Mouse (Mus musculus) spleen, adult 18-20 months (tissue): Measurements from ENCODE around the gene Ncapd3.
A peak's percentile ranks its signal among the peaks of the same experiment; 100 is the strongest.

Source experiments
- DNase-seq, 2 experiments: peaks; one replicate each; pipeline ENCODE4 v3.0.0; 2022; ENCODE audit warnings: mixed read lengths in 2 of 2

The Ncapd3 gene

DNA sequence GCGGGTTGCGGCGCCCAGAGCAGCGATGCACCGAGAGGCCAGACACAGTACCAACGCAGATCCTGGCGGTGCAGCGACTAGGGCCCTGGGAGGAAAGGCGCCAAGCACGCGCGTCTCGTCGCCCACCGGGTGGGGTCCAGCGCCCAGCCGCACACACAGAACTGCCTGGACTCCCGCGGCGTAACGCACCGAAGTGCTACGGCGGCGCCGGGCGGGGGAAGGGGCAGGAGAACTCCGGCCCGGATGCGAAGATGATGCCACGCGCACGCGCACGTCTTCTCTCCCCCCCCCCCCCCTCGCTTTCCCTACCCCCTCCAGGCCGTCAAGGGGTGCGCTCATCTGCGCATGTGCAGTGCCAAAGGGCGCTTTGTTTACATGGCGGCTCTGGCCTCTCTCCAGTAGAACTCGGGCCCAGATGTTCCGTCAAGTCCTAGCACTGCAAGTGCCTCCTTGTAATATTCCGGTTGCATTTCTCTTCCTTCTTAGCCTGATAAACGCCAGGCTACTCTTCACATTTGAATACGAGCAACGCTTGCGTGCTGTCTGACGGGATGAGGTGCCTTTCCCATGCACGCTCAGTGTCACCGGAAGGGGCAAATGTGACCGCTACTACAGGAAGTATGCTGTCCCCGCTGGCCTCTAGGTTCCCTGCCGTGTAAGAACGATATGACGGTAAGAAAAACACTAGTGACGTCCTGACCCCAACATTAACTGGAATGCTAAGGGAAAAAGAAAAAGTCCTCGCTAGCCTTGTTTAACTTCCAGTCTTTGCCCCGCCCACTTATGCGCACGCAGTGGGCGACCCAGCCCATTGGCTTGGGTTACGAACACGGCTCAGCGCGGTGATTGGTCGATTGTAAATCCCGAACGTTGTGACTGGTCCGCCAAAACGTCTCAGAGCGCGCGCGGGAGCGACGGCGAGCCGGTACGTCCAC is at the start of gene Ncapd3, which contains the start of gene Vps26b:
TSS of gene Ncapd3 (plus strand) at position 348 of the 935 bp plus-strand sequence.
TSS of gene Vps26b (minus strand) at position 238 of the 935 bp plus-strand sequence.
- DNase-seq: peak; percentile 85 to 89

DNA sequence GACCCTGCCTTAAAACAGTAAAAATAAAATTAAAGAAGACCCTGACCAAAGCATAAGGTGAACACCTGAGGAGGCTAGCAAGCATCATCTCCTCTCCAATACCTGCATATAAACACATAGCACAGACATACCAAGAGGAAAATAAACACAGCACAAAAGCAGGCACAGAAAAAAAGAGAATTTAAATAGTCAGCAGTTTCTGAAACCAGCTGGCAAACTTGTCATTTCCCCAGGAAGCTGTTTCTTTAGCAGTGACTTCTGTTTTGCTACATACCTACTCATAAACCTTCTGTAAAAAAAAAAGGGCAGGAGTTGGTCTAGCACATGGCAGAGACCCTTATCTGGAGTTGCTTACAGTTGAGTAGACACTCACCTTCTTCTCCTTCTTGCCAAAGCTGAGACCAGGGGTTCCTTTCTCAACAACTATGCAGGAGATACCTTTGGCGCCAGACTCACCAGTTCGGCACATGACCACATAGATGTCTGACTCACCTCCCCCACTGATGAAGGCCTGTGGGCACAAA is 44.8 kb upstream of the Ncapd3 start:
- DNase-seq: no peak

GRCm38 (mm10) chr9:26985668-26986277 is 44.2 kb upstream of the Ncapd3 start:
- DNase-seq: no peak

- no peak for DNase-seq
Observed at GRCm38 (mm10) chr9:26990181-26990580, 39.8 kb upstream of the Ncapd3 start.

GRCm38 (mm10) chr9:26993118-26993517 is 36.9 kb upstream of the Ncapd3 start:
- no peak for DNase-seq

GRCm38 (mm10) chr9:26993900-26994299 is 36.1 kb upstream of the Ncapd3 start:
- no peak for DNase-seq

DNA sequence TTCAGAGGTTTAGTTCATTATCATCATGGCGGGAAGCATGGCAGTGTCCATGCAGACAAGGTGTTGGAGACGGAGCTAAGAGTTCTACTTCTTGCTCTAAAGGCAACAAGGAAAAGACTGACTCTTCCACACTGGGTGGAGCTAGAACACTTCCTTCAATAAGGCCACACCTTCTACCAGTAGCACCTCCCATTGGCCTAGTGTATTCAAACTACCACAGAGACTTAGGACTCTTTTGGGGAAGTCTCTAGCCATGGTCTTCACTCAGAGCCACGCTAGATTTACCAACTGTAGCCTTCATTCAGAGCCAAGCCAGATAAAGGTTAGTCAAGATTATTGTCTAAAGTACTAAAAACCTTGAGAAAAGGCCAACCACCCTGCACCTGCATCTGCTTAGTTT is 32.9 kb upstream of the Ncapd3 start:
- no peak for DNase-seq

DNA sequence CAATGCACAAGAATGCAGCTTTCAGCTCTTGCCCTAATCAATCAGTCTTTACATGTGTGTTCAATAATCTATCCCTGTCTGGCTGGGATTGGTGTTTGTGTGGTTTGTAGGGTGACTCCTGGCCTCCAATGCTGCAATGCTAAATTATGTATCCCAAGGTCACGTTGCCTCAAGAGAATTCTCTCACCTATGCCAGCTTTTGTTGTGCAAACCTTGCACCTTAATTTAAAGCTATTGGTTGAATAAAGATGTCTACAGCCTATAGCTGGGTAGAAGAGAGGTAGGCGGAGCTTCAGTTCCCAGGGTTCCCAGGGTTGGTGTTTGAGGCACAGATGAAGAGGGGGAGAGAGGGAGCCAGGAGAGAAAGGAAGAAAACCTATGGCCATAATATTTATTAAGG is 32.5 kb upstream of the Ncapd3 start:
- no peak for DNase-seq

DNA sequence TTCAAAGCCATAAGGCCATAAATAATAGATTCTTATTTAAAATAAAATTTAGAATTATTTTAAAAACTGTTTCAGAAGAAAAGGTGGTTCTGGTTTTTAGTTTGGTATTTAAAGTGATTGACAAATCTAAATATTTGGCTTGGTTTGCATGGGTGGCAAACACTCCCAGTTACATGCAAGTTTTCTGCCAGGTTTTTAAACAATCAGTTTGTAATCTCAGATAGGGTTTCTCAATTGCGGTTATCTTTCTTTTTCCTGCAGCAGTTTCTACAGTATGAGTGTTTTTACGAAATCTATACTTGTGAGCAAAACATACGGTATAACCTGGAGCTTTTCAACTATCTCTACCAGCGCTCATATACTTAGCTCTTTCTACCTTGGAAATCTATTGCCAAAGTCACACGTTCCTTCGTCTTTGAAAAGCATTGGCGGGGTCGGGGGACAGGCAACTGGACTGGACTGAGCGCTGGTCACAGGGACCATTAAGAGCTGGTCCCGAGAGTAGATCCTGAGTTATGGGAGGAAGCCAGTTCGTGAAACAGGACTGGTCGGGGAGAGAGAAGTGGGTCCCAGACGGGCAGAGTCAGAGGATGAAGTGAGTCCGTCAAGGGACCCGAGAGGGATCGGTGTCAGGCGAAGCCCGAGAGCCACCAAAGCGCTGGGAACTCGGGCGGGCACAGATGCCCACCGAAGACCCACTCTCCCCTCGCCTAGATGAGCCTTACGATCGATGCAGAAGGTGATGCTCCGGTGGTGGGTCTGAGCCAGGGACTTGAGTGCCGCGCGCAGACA is 31.1 kb upstream of the Ncapd3 start:
- no peak for DNase-seq

- peak; percentile 85 to 90 for DNase-seq
Observed at GRCm38 (mm10) chr9:26999461-27000395, 30.2 kb upstream of the Ncapd3 start, which contains the start of the genes Acad8 and Thyn1. TSS of gene Acad8 (minus strand) at chr9:26999566. TSS of gene Thyn1 (plus strand) at chr9:26999710.

- no peak for DNase-seq
Observed at GRCm38 (mm10) chr9:27005231-27005630, 24.7 kb upstream of the Ncapd3 start.

- DNase-seq: no peak
Observed at GRCm38 (mm10) chr9:27005933-27006332, 24.0 kb upstream of the Ncapd3 start.

GRCm38 (mm10) chr9:27006866-27007265 is 23.1 kb upstream of the Ncapd3 start:
- DNase-seq: no peak

DNA sequence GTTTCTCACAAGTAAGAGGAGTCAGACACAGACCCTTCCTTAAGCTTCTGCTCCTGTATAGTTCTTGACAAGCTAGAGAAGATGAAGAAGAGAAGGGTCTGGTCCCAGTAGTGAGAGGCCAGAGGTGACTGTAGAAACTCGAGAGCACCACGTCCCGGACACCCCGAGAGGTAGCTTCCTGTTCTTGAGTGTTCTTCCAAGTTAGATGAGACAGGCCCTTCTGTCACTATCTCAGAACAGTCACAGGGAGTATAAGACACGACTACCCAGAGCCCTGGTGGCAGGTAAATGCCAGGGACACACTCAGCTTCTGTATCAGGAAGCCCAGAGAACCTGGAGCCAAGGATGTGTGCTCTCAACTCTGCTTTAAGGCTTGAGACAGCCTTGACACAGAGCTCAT is 20.7 kb upstream of the Ncapd3 start:
- DNase-seq: no peak

DNA sequence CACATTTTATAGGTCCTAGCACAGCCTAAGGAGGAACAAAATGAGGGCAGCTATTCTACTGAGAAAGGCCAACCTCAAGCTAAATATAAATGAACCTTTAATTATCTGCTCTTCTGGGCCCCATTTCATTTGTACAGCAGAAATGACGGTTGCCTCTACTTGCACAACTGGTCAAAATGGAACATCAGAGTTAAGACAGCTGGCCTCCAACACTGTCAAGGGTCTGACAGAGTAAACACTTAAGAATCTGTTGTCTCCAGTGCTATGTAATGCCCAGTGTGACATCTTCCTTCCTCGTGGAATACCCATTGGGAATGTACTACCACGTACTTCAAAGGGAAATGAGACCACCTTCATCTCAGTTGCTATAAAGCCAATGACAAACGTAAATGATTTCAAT is 18.4 kb upstream of the Ncapd3 start:
- no peak for DNase-seq

DNA sequence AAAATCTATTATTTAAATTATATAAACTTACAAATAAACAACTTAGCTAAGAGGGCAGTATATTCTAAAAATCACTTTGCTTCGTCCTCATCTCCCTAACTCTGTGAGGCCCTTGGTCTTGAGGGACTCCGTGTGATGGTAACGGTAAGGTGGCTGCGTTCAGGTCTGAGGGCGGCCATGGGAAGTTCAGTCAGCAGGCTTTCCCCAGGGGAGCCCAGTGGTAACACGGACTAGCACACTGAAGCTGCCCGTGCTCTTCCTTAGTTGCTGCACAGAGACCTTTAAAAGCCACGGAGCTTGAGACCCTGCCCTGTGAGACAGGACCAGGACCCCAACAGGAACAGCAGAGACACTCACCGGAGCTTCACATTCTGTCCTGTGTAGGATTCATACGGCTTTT is 11.0 kb upstream of the Ncapd3 start:
- peak; percentile 16 to 24 for DNase-seq

GRCm38 (mm10) chr9:27023681-27024080 is 6.3 kb upstream of the Ncapd3 start:
- DNase-seq: peak in 1 of 2 experiments; percentile 25

GRCm38 (mm10) chr9:27026708-27027107 is 3.3 kb upstream of the Ncapd3 start:
- peak; percentile 13 to 29 for DNase-seq

- peak; percentile 17 to 34 for DNase-seq
Observed at GRCm38 (mm10) chr9:27029022-27029827, 750 bp upstream of the Ncapd3 start.

DNA sequence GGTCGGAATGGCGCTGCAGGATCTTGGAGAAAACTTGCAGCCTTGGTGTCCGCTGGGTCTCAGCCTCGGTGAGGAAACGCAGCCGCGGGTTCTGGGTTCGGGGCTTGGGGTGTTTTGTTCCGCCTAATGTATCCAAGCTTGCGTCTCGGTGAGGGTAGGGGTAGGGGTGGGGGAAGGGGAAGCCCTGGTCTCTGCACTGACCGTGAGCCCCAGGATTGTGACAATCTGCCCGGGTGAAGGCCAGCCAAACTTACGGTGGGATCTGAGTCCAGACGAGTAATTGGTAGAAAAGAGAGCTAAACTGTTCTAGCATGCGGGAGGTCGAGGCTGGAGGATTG is 757 bp downstream of the Ncapd3 start:
- DNase-seq: no peak

DNA sequence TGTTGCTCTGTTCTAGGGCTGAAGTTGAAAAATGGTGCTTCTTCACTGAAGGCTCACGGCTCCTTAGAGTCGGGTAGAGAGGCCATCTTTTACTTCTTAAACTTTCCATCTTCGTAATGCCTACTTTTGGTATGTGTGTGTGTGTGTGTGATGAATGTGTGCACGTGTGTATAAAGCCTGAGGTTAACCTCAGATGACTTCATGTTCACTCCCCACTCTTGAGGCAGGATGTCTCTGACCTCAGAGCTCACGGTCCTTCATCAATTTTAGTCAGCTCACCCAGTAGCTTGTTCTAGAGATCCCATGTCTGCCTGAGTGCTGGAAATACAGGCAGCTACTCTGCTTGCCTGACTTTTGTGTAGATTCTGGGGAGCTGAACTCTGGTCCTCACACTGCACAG is 13.9 kb downstream of the Ncapd3 start:
- DNase-seq: no peak
